ENCODE assay signal across 8 mouse cellular contexts in the genomic region with DNA sequence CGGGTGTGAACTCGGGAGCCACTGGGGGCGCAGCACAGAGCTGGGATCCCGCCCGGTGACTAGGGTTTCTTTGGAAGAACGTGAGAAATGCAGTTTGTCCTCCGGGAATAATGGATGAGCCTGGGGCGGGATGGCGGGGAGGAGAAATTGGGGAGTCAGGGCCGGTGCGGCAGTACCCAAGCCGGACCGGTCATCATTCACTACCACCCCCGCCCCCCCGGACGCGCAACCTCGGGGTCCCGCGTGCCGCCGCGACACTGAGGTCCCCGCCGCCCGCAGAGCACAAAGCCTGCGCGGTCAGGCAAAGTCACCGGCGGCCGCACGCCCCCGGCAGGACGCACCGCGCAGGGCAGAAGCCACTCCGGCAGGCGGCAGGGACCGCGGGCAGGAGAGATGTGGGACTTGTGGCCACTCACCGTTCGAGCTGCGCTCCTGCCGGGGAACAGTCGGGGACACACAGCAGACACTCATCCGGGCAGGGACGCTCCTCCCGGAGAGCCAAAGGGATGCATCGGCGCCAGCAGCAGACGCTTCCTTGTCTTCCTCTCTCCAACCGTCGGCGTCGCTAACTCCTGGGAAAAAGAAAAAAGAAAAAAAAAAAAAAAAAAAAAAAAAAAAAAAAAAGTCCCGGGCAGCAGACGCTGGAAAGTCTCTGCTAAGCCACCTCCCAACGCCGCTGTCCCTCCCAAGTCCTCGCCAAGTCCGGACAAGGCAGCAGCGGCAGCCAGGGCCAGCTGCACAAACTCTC. TPM values are rescaled to one million over a fixed set of nuclear protein-coding genes. Genes with fewer than 3 reads are reported as not detected.
A peak's percentile ranks its signal among the peaks of the same experiment; 100 is the strongest.
DNase-seq lines count a peak whose midpoint lies in the region; ATAC-seq and TF ChIP-seq lines count a peak whose summit lies in the region.

No protein-coding gene starts in this region.

- peak overlapping the region; percentile 85 for H3K4me3 ChIP-seq in lung, adult 2 months (replicated peaks; ENCODE audit: extremely low read depth, low read depth, low read length)

- TF ChIP-seq POLR2A in lung, adult 2 months (IDR thresholded peaks at IDR 0.05; ENCODE audit: borderline replicate concordance, extremely low read depth, low read depth, low read length), result peak; percentile 48; the same call in 1 of the 2 replicates

- no peak for TF ChIP-seq CTCF in lung, adult 2 months (IDR thresholded peaks at IDR 0.05; ENCODE audit: insufficient read depth, low read length)

- WGBS in lung, adult 2 months, result under 1% methylated on average over 62 of the region's 62 CpGs

- DNase-seq in WW6 (ENCODE audit: low read depth, low spot score), result peak; percentile 53
- DNase-seq in cerebellum, adult 8-10 months, result peak; percentile 23
- DNase-seq in layer of hippocampus, adult 9-10 months (ENCODE audit: low spot score), result peak; percentile 12
- DNase-seq in lung, adult 2 months, result peak; percentile 73
- peak; percentile 51 for DNase-seq in ovary, postnatal 14 days (ENCODE audit: low spot score)

- peak; percentile 87 for ATAC-seq in frontal cortex, adult (ENCODE audit: low TSS enrichment)
- peak; percentile 69 to 79 for ATAC-seq in hematopoietic stem cell, adult 5-6 weeks (replicated peaks in 1 of 2; ENCODE audit: insufficient read depth in 1 of 2, low FRiP score in 2 of 2, low TSS enrichment in 1 of 2, low read depth in 1 of 2, poor library complexity in 2 of 2, severe bottlenecking in 2 of 2)
- ATAC-seq in activated CD4-positive, CD25-positive, alpha-beta regulatory T cell, adult 4 months, result no peak

- H3K4me1 ChIP-seq in lung, adult 2 months (ENCODE audit: control insufficient read depth, insufficient read depth, low read length), result peaks cover 4% of the 10 kb centered on the region; the same call in 1 of the 2 replicates

RNA-seq across cellular contexts. Expression of gene Tspan12, which starts 0.5 kb away (rescaled TPM):
- 0.40 and 1.0 TPM in 2 replicates for total RNA-seq in hematopoietic stem cell, adult 5-6 weeks (2017)
- 17.0 and 25.4 TPM in 2 replicates for polyA plus RNA-seq in lung, adult 2 months (2012; rRNA removed)
- not detected for polyA plus RNA-seq in activated CD4-positive, CD25-positive, alpha-beta regulatory T cell, adult 4 months (2017; shearing (Covaris generic))

Comparison
In these comparisons a context has a peak if more than half of its experiments do, and no peak if none do; other contexts are left out.
1. DNase-seq: peak in every context shown above with its lines; median percentile 73 in lung, adult 2 months; 53 in WW6; 51 in ovary, postnatal 14 days; 23 in cerebellum, adult 8-10 months; 12 in layer of hippocampus, adult 9-10 months.
2. RNA of gene Tspan12, which starts 0.5 kb away (polyA plus RNA-seq): 17.0 to 25.4 TPM in lung, adult 2 months; not detected in activated CD4-positive, CD25-positive, alpha-beta regulatory T cell, adult 4 months; every median in the first group is over 10 times any median in the second.